Mouse (Mus musculus) small intestine, adult 10 weeks (tissue): Measurements from ENCODE around the gene Htr5a. TPM values are rescaled to one million over a fixed set of nuclear protein-coding genes. Genes with fewer than 3 reads are reported as not detected.

Experiments used
- polyA plus RNA-seq: library from polyadenylated mRNA; stranded (reverse); fragments of 350-450 nt; fragmentation: Illumina TruSeq; extraction: RNeasy Lipid Tissue Mini Kit (QIAGEN cat#74804); gene quantifications from one replicate; pipeline ENCODE4 v1.2.3, GENCODE M21; 2014; ENCODE audit warnings: low replicate concordance

Htr5a gene
- not detected for polyA plus RNA-seq

DNA sequence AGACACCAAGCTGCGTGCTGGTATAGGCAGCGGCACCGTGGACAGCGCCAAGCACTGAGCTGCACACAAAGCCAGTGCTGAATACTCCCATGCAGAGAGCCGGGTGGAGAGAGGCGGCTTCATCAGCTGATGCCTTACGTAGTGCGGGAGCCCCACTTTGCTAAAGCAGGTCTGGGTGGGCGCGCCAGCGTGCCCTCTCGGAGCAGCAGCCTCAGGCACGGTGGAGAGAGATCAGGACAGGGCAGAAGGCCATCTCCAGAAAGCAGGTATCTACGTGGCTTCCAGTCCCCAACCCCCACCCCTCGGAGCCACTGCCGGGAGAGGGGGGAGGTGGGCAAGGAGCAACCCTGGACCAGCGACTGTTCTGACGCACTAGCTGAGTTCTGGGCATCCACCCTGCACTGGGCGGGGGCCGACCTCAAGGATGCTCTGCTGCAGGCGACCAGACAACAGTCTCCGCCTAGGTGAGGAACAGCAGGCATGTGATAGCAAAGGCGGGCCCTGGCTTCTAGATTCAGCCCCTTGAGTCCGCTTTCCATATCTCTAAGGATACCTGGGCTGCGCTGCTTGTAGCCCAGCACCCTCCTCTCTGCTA lies at the start of gene Htr5a:
Gene Htr5a, plus strand, starts transcription at position 449 of the 595 bp plus-strand sequence.

Other genes with a start within 250 kb of the Htr5a start
- 4.5 TPM for gene Paxip1, start 50.5 kb upstream of the Htr5a start, polyA plus RNA-seq
- gene Insig1, start 229.2 kb downstream of the Htr5a start, polyA plus RNA-seq, result 96.7 TPM